Mouse (Mus musculus) neural tube, embryonic 12.5 days (tissue): ENCODE measurements at regions not wholly inside any gene's neighbourhood (a gene's known extent, or its start where the extent isn't known, plus 50 kb on each side); places are given as distances from the start of the nearest gene placed in this dataset.

Source experiments
- ATAC-seq: fragments of 200-750 bp; cut with Nextera tagmentation; 2 replicates; pipeline ENCODE4 v1.8.0; 2017; ENCODE audit warnings: low read depth, mild to moderate bottlenecking, moderate TSS enrichment, moderate library complexity; ENCODE audit not compliant: low FRiP score
- H3K27ac ChIP-seq: fragments of 300-500 bp; sonication (generic); 2 replicates; pipeline ENCODE4 v1.5.1; 2016
- H3K27me3 ChIP-seq: fragments of 300-500 bp; sonication (generic); replicated peaks from 2 replicates; pipeline ENCODE4 v1.6.1; 2016; ENCODE audit warnings: mild to moderate bottlenecking
- H3K36me3 ChIP-seq: fragments of 300-500 bp; sonication (generic); 2 replicates; pipeline ENCODE4 v1.6.1; 2016; ENCODE audit warnings: mild to moderate bottlenecking
- H3K4me1 ChIP-seq: fragments of 300-500 bp; sonication (generic); 2 replicates; pipeline ENCODE4 v1.6.1; 2016
- H3K4me2 ChIP-seq: fragments of 300-500 bp; sonication (generic); replicated peaks from 2 replicates; pipeline ENCODE4 v1.6.1; 2016; ENCODE audit warnings: mild to moderate bottlenecking
- H3K4me3 ChIP-seq: fragments of 300-500 bp; sonication (generic); 2 replicates; pipeline ENCODE4 v1.5.1; 2016
- H3K9ac ChIP-seq: fragments of 300-500 bp; sonication (generic); 2 replicates; pipeline ENCODE4 v1.6.1; 2016; ENCODE audit warnings: mild to moderate bottlenecking
- H3K9me3 ChIP-seq: fragments of 300-500 bp; sonication (generic); 2 replicates; pipeline ENCODE4 v1.6.1; 2016; ENCODE audit warnings: mild to moderate bottlenecking
- WGBS: fragments of 180-500 bp; shearing (Covaris S2); methylation state at CpG from one replicate; pipeline ENCODE4 v1.1.7; 2016; 5-methylcytosine and 5-hydroxymethylcytosine counted together

DNA sequence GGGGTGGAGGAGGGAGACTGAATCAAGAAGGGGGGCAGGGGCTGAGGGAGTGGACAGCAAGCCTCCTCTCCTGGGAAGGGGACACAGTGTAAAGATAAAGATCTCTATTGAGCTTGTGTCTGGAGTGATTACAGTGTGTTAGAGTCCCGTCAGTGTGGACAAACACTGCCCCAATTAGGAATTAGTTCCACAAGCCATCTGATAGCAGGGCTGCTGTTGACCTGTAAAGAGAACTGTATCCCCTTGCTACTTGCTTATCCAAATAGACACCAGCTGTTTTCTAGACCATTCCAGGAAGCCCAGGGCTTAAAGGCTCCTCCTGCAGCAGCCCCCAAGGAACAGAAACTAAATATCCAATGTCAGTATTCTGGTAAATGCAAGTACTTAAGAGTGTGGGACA, 111.4 kb upstream of the Sox14 start:
- H3K36me3 ChIP-seq: no peaks in the 10 kb centered on the region
- H3K4me2 ChIP-seq: no peak overlapping the region
- no peak overlapping the region for H3K9ac ChIP-seq
- H3K27me3 ChIP-seq: 0 out of 2 replicates have a peak, but pooled peaks cover 3% of the 10 kb centered on the region
- H3K27ac ChIP-seq: no peak overlapping the region
- H3K4me1 ChIP-seq: no peaks in the 10 kb centered on the region
- 19% methylated on average over 1 of the region's 1 CpGs for WGBS
- H3K4me3 ChIP-seq: no peak overlapping the region
- no peaks in the 10 kb centered on the region for H3K9me3 ChIP-seq
- ATAC-seq: no peak

DNA sequence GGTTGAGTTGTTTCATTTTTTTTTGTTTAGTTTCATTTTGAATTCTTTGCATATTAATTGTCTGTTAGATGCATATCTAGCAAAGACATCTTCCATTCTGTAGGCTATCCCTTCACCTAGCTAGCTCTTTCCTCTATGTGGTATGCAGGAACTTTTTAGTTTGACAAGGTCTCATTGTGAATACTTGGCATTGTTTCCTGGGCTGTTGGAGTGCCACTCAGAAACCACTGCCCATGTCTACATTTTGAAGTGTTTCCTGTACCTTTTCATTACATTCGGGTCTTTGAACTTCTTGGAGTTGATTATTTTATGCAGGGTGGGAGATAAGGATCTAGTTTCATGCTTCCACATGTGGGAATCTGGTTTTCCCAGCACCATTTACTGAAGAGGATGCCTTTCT, 104.8 kb upstream of the Sox14 start:
- Histone ChIP-seq H3K4me1 (no peaks in the 10 kb centered on the region), H3K9ac (no peak overlapping the region), H3K4me2 (no peak overlapping the region), H3K27ac (no peak overlapping the region), H3K9me3 (no peaks in the 10 kb centered on the region), H3K4me3 (no peak overlapping the region), H3K27me3 (0 out of 2 replicates have a peak, but pooled peaks cover 3% of the 10 kb centered on the region), H3K36me3 (no peaks in the 10 kb centered on the region)
- ATAC-seq: no peak
- WGBS: 94% methylated on average over 1 of the region's 1 CpGs

DNA sequence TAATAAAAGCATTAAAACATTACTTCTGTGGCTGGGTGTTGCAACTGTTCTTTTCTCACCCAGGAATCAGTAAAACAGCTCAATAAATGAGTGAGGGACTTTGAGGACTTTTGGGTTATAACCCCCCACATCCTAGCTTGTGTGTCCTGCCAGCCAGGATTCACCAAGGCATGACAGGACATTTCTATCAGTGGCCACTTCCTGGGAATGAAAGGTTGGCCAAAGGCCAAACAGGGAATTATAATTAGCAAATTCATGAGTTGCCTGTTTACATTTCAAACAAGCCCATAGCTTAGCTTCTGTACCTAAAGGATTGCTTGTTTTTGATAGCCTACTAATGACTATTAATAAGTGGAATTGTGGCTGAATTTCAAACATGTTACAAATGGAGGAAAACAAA, 85.6 kb upstream of the Sox14 start:
- Histone ChIP-seq H3K36me3 (no peaks in the 10 kb centered on the region), H3K4me3 (no peak overlapping the region), H3K27me3 (no peaks in the 10 kb centered on the region), H3K4me1 (no peaks in the 10 kb centered on the region), H3K9me3 (no peaks in the 10 kb centered on the region), H3K27ac (no peak overlapping the region), H3K9ac (no peak overlapping the region), H3K4me2 (no peak overlapping the region)
- ATAC-seq: no peak

GRCm38 (mm10) chr9:99954720-99955119, 78.8 kb upstream of the Sox14 start:
- Histone ChIP-seq H3K4me2 (peak overlapping the region; percentile 33; the same call in 1 of the 2 replicates), H3K27me3 (no peaks in the 10 kb centered on the region), H3K9ac (no peak overlapping the region), H3K27ac (no peak overlapping the region), H3K36me3 (no peaks in the 10 kb centered on the region), H3K9me3 (no peaks in the 10 kb centered on the region), H3K4me1 (no peaks in the 10 kb centered on the region; the same call in 1 of the 2 replicates), H3K4me3 (no peak overlapping the region)
- WGBS: 22% methylated on average over 10 of the region's 10 CpGs
- ATAC-seq: peak; percentile 85

GRCm38 (mm10) chr9:99954038-99954618, 78.2 kb upstream of the Sox14 start:
- H3K4me2 ChIP-seq: peak overlapping the region; percentile 33; the same call in 1 of the 2 replicates
- no peaks in the 10 kb centered on the region; the same call in 1 of the 2 replicates for H3K4me1 ChIP-seq
- H3K27me3 ChIP-seq: no peaks in the 10 kb centered on the region
- H3K4me3 ChIP-seq: no peak overlapping the region
- H3K9ac ChIP-seq: no peak overlapping the region
- no peak overlapping the region for H3K27ac ChIP-seq
- WGBS: 32% methylated on average over 6 of the region's 6 CpGs
- H3K9me3 ChIP-seq: no peaks in the 10 kb centered on the region
- H3K36me3 ChIP-seq: no peaks in the 10 kb centered on the region
- ATAC-seq: no peak
